Mouse (Mus musculus) cerebellum, adult 2 months (tissue): ENCODE data around the gene Sumf1. TPM values are rescaled to one million over a fixed set of nuclear protein-coding genes. Genes with fewer than 3 reads are reported as not detected.

ENCODE experiments used
- DNase-seq, 2 experiments: peaks; one replicate each; pipeline ENCODE4 v3.0.0; 2021
- H3K27ac ChIP-seq: fragments of 200-500 bp; 2 replicates; pipeline ENCODE4 v1.5.1; 2012; ENCODE audit warnings: low read length, control low read depth, inconsistent platforms; ENCODE audit not compliant: insufficient read depth
- H3K27me3 ChIP-seq: fragments of 200-500 bp; 2 replicates; pipeline ENCODE4 v1.6.1; 2012; ENCODE audit warnings: inconsistent platforms, mild to moderate bottlenecking, low read length, moderate library complexity; ENCODE audit not compliant: control insufficient read depth, insufficient read depth
- H3K4me1 ChIP-seq: fragments of 200-500 bp; 2 replicates; pipeline ENCODE4 v1.6.1; 2011; ENCODE audit warnings: low read length; ENCODE audit not compliant: control insufficient read depth, insufficient read depth
- H3K4me3 ChIP-seq: fragments of 200-500 bp; replicated peaks from 2 replicates; pipeline ENCODE3; 2011; ENCODE audit warnings: mild to moderate bottlenecking, low read depth, low read length, control low read depth; ENCODE audit not compliant: insufficient read depth
- CTCF ChIP-seq: fragments of 200-500 bp; IDR thresholded peaks from 2 replicates; pipeline ENCODE4 v1.5.1; 2011; ENCODE audit warnings: low read depth, mild to moderate bottlenecking, control low read depth, low read length, moderate library complexity, borderline replicate concordance; ENCODE audit not compliant: insufficient read depth
- POLR2A ChIP-seq: fragments of 200-500 bp; IDR thresholded peaks from 2 replicates; pipeline ENCODE4 v1.6.1; 2011; ENCODE audit warnings: low read length, control low read depth, borderline replicate concordance; ENCODE audit not compliant: insufficient read depth
- WGBS: fragments of 180-500 bp; shearing (Covaris S2); methylation state at CpG from one replicate; pipeline ENCODE4 v1.1.7; 2018; 5-methylcytosine and 5-hydroxymethylcytosine counted together
- polyA plus RNA-seq: library from polyadenylated mRNA; depleted of rRNA; stranded (reverse); fragments of >200 nt; gene quantifications from 2 replicates; pipeline ENCODE4 v1.2.3, GENCODE M21; 2012

Gene Sumf1
- polyA plus RNA-seq, 1 experiment = 23.0 TPM

DNA sequence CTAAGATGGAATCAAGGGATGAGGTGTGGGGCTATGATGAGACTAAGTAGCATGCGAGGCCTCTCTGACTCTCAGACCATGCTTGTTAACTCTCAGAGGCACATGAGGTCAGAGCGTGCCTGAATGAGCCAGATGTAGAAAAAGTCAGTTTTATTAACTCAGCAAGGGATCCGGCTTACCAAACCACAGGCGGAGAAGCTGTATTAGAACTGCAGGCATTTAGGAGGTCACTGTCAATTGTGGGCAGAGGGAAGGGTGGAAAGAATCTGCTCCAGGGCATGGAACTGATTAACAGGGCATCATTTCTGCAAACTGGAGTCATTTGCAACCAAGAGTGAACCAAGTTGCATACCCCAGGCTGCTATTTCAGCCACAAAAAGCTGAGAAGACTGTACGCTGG is 89.9 kb downstream of the Sumf1 start:
- Histone ChIP-seq H3K27ac (no peak overlapping the region), H3K4me3 (no peak overlapping the region), H3K27me3 (no peaks in the 10 kb centered on the region), H3K4me1 (no peaks in the 10 kb centered on the region)
- no peak for TF ChIP-seq CTCF
- TF ChIP-seq POLR2A = no peak
- no peak for DNase-seq
- WGBS = 79% methylated on average over 5 of the region's 5 CpGs

GRCm38 (mm10) chr6:108093449-108093848 is 91.9 kb downstream of the Sumf1 start:
- Histone ChIP-seq H3K27me3 (no peaks in the 10 kb centered on the region), H3K4me1 (no peaks in the 10 kb centered on the region), H3K27ac (no peak overlapping the region), H3K4me3 (no peak overlapping the region)
- WGBS = 44% methylated on average over 3 of the region's 3 CpGs
- no peak for DNase-seq
- no peak for TF ChIP-seq CTCF
- TF ChIP-seq POLR2A = no peak

DNA sequence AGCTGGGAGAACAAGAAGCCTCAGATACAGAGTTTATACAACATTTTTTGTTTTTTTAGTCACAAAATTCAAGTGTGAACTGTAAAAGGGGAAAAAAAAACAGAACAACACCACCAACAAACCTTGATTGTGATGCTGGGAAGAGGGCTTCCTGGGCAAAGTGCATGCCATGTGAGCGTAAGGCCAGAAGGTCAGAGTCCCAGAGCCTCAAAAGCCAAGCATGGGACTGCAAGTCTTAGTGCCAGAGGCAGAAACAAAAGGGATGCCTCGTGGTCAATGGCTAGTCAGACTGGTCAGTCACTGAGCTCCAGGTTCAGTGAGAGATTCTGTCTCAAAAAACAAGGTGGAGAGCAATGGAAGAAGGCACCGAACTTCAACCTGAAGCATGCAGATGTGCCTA is 92.7 kb downstream of the Sumf1 start:
- TF ChIP-seq POLR2A (no peak), CTCF (no peak)
- H3K27me3 ChIP-seq = no peaks in the 10 kb centered on the region
- H3K27ac ChIP-seq = no peak overlapping the region
- WGBS = 73% methylated on average over 3 of the region's 3 CpGs
- H3K4me1 ChIP-seq = no peaks in the 10 kb centered on the region
- no peak overlapping the region for H3K4me3 ChIP-seq
- DNase-seq = no peak

GRCm38 (mm10) chr6:108091296-108091695 is 94.1 kb downstream of the Sumf1 start:
- Histone ChIP-seq H3K27ac (no peak overlapping the region), H3K27me3 (no peaks in the 10 kb centered on the region), H3K4me1 (no peaks in the 10 kb centered on the region), H3K4me3 (no peak overlapping the region)
- WGBS = 72% methylated on average over 1 of the region's 1 CpGs
- TF ChIP-seq POLR2A (no peak), CTCF (no peak)
- DNase-seq = no peak

DNA sequence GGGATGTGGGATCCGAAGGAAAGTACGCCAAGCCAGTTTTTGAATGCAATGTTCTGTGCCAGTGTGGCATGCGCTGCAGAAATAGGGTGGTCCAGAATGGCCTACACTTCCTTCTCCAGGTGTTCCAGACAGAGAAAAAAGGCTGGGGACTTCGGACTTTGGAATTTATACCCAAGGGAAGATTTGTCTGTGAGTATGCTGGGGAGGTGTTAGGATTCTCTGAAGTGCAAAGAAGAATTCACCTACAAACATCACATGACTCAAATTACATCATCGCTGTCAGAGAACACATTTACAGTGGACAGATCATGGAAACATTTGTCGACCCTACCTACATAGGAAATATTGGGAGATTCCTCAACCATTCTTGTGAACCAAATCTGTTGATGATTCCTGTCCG is 109.5 kb downstream of the Sumf1 start:
- Histone ChIP-seq H3K27me3 (no peaks in the 10 kb centered on the region), H3K27ac (no peak overlapping the region), H3K4me3 (no peak overlapping the region), H3K4me1 (no peaks in the 10 kb centered on the region)
- DNase-seq = no peak
- 97% methylated on average over 7 of the region's 7 CpGs for WGBS
- no peak for TF ChIP-seq CTCF
- no peak for TF ChIP-seq POLR2A

DNA sequence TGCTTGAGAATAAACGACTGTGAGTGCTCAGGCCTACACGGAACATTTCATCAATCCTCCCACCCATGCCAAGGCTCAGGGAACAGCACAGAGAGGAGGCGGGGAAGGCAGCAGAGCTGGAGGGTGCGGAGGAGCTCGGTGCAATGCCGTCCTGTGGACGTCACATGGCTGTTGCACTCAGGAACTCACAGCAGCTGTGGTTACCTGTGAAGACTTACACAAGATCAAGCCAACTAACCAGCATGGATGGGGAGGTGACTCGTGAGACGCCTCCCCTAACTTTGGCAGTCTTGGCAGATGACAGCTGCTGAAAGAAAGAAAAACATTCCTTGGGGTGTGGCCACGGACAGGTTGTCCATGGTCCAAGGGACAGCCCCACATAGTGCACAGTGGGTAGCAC is 110.8 kb downstream of the Sumf1 start:
- Histone ChIP-seq H3K4me1 (no peaks in the 10 kb centered on the region), H3K27me3 (no peaks in the 10 kb centered on the region), H3K4me3 (no peak overlapping the region), H3K27ac (no peak overlapping the region)
- TF ChIP-seq CTCF = no peak
- TF ChIP-seq POLR2A = no peak
- 76% methylated on average over 10 of the region's 10 CpGs for WGBS
- no peak for DNase-seq

DNA sequence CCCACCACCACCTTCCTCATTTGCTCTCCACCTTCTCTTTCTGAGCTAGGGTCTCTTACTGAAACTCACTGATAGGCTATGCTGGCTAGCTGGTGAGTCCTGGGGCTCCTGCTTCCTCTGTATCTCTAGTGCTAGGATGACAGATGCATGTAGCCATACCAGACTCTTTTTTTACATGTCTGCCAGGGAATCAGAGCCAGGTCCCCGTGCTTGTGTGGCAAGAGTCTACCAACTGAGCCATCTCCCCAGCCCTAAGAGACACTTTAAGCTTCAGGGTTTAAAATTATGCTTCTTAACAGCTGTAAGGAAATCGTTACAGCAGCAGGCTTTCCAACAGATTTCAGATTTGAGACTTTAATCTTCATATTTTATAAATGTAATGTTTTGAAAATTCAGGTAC is 111.5 kb downstream of the Sumf1 start:
- 63% methylated on average over 2 of the region's 2 CpGs for WGBS
- TF ChIP-seq CTCF = no peak
- no peak for TF ChIP-seq POLR2A
- no peak overlapping the region for H3K4me3 ChIP-seq
- no peaks in the 10 kb centered on the region for H3K27me3 ChIP-seq
- H3K27ac ChIP-seq = no peak overlapping the region
- no peak for DNase-seq
- H3K4me1 ChIP-seq = no peaks in the 10 kb centered on the region

- Histone ChIP-seq H3K4me3 (no peak overlapping the region), H3K27ac (no peak overlapping the region), H3K4me1 (no peaks in the 10 kb centered on the region), H3K27me3 (no peaks in the 10 kb centered on the region)
- 79% methylated on average over 5 of the region's 5 CpGs for WGBS
- no peak for TF ChIP-seq POLR2A
- no peak for TF ChIP-seq CTCF
- no peak for DNase-seq
Measured at GRCm38 (mm10) chr6:108073071-108073470, 112.3 kb downstream of the Sumf1 start.

DNA sequence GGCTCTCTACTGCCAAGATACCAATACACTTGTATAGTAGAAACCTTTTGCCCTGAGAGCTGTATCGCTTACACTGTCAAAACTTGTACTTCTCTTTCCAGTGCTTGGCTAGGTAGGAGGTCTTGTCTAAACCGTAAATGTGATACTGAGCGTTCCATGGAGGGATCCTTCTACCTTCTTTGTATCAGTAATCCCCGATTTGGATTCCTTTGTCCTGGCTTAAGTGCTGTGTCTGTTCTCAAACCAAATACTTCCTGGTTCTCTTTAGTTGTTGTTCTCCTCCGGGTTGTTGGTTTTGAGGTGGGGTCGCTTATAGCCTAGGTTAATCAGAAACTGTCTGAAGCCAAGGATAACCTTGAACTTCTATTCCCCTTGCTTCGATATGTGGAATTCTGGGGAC is 114.4 kb downstream of the Sumf1 start:
- 96% methylated on average over 7 of the region's 7 CpGs for WGBS
- Histone ChIP-seq H3K4me3 (no peak overlapping the region), H3K27ac (no peak overlapping the region), H3K27me3 (no peaks in the 10 kb centered on the region), H3K4me1 (no peaks in the 10 kb centered on the region)
- TF ChIP-seq POLR2A = no peak
- TF ChIP-seq CTCF = no peak
- no peak for DNase-seq
